Mouse (Mus musculus) frontal cortex, postnatal 10 days (tissue): Measurements from ENCODE around the gene Ncoa1.
A peak's percentile ranks its signal among the peaks of the same experiment; 100 is the strongest.

ENCODE experiments used
- DNase-seq, 2 experiments: peaks; one replicate each; pipeline ENCODE4 v3.0.0; 2022; ENCODE audit warnings: low spot score in 2 of 2, mixed read lengths in 1 of 2

The Ncoa1 gene

DNA sequence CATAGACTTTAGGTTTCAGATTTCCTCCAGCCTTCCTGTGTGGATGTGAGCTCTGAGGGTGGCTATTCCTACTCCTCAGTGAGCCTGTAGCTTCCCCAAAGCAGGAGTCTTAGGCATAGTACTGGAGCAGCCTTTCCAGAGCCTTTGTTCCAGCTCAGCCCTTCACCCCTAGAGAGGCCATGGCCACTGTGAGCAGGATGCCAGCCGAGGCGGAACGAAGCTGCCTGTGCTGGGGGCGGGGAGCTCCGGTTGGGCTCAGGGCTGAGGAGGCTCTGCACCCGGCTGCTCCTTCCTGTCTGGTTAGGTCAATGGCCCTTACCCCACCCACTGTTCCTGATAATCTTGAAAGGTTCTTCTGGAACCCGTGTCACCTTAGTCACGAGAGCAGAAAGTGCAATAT, 264.1 kb downstream of the Ncoa1 start:
- DNase-seq, result no peak

DNA sequence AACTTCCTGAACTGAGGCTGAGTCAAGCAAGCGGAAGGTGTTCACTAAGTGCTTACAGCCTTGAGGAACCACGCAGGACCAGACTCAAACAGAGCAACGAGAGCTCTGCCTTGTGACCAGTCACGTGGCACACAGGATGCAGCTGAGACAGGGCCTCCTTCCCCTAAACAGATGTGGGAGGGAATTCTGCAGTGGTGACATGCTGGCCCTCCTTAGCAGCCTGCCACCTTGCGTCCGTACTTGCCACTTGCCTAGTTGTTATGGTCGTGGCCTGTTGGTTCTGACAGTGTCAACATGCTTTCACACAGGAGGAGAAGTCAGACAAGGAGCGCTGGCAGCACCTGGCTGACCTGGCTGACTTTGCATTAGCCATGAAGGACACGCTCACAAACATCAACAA, 265.8 kb downstream of the Ncoa1 start:
- DNase-seq, result no peak

DNA sequence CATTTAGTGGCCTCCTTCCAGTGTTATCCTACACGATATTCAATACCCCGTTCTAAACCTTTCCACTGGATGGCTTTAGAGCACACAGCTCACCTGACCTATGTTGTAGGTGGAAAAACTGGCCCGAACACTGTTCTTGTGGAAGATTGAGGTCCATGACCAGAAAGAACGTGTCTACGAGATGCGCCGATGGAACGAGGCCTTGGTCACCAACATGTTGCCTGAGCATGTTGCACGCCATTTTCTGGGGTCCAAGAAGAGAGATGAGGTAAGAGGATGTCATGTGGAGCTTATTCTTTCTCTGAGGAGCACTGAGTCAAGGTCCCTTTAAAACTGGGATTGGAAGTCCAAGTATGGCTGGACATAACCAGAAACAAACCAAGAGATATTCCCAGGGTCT, 267.8 kb downstream of the Ncoa1 start:
- DNase-seq, result no peak

DNA sequence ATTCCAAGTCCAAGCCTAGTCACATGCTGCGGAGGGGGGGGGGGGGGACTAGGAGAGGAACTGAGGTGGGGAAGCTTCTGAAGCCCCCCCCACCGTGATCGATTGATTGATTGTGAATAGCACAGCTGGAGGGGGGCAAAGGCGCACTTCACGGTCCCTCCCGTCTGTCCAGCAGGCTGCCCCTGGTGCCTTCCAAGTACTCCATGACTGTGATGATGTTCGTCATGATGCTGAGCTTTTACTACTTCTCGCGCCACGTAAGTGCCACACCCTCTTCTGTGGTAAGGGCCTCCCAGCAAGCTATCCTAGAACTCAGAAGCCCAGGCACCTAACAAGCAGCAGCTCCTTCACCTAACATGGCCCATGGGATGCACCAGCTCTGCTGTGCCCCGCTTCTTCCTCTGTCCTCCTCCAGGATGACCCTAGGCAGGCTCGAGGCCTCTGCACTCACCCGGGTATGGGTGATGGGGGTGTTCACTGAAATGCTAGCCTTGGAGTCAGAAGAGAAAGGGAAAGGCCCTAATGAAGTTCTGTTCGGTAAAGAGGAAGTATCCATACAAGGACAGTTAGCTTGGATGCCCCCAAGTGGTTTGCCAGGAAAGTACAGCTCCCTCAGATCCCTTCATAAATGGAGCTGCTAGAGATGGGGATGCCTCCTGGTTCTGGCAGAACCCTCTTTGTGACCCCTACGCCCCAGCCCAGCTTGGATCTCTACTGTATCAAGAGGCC, 268.4 kb downstream of the Ncoa1 start:
- DNase-seq, result peak in 1 of 2 experiments; percentile 66

DNA sequence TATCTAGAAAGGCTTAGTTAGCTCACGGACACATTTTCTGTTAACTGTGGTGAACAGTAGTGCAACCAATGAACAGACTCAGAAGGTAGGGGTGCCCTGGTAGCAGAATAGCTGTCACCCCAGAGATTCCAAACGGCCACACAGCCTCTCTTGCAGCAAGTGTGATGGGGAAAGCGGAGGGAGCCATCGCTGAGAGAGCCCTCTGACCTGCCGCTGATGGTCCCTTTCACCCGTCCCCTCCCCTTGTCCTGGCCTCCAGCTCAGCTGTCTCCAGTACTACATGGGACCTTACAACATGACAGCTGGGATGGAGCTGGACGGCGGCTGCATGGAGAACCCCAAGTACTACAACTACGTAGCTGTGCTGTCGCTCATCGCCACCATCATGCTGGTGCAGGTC, 270.9 kb downstream of the Ncoa1 start:
- DNase-seq, result no peak

DNA sequence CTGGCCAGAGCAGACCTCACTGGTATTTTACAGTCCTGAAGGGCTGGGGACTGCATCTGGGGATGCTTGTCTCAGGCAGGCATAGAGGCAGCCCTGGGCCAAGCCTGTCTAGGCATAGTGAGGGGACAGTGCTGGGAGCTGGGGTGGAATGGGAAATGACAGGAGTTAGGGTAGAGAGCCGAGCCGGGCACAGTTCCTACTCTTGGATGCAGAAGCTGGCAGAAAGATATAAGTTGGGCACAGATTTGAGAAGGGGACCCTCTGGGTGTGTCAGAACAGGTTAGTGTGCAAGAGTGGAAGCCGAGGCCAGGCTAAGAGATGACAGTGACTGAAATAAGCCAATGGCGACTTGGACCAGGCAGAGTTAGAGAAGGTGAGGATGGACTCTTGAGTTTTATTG, 274.8 kb downstream of the Ncoa1 start:
- no peak for DNase-seq

DNA sequence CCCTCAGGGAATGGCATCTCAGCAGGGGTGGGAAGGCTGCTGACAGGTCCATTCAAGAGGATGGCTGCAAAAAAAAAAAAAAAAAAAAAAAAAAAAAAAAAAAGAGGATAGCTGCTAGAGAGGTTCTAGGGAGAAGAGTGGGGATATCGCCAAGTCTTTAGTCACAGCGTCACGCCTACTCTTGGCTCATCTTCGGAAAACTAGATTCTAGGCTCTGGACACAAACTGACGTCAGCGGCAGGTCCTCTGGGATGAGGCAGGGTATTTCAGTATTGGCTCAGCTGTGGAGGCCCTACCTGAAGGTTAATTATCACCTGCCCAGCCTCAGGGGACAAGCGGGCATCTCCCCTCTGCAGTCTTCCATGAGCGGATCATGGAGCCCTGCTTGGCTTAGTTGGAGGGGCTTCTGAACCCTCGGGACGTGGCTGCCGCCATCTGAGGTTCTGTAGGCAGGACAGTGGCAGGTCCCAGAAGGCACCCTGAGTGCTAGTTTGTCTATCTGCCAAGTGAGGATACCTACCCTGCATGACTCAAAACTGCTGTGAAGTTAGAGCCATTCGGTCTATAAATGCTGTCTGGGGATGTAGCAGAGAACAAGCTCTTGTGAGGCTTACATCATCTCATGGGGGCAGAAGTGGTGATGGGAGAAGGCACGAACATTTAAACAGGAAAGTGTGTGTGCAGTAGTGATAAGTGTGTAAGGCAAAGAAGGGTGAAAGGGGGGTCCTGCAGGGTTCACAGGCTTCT, 275.4 kb downstream of the Ncoa1 start:
- DNase-seq, result peak in 1 of 2 experiments; percentile 14

DNA sequence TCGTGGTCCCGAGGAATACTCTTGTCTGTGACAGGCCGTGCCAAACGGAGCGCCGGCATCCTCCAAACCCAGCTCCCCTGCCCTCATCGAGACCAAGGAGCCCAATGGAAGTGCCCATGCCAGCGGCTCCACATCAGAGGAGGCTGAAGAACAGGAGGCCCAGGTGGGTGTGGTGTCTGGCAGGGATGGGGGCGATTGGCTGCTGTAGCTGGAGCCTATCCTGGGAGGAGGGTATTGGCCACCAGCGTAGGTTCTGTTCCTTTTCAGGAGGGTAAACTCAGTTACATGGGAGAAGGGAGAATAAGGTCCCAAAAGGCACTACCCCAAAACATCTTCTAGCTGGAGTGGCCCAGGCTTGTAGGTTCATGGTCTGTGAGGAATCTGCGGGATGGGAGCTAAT, 277.7 kb downstream of the Ncoa1 start:
- no peak for DNase-seq

DNA sequence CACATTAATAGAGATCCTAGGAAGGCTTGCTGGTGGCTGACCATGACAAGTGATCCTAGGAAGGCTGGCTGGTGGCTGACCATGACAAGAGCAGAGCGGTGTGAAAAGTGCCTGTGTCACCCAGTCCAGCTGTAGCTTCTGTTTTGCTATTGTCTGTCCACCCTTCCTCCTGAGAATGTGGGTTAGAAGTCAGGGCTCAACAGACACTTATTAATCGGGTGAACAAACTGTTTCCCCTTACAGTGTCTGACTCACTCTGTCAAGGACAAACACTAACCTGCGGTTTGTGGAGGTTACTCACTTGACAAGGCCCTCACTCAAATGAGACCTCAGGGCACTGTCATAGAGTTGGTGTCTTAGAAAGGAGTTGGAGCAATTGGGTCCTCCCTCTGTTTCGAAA, 278.3 kb downstream of the Ncoa1 start:
- no peak for DNase-seq
